Mouse (Mus musculus) kidney, embryonic 15.5 days (tissue): ENCODE measurements around the gene Per1. TPM values are rescaled to one million over a fixed set of nuclear protein-coding genes. Genes with fewer than 3 reads are reported as not detected.
A peak's percentile ranks its signal among the peaks of the same experiment; 100 is the strongest.

Experiments
- ATAC-seq: fragments of 200-750 bp; cut with Nextera tagmentation; replicated peaks from 2 replicates; pipeline ENCODE4 v1.8.0; 2017; ENCODE audit warnings: moderate TSS enrichment; ENCODE audit not compliant: low FRiP score
- H3K27ac ChIP-seq: fragments of 300-500 bp; sonication (generic); 2 replicates; pipeline ENCODE4 v1.5.1; 2015; ENCODE audit warnings: mild to moderate bottlenecking, inconsistent platforms
- H3K27me3 ChIP-seq: fragments of 300-500 bp; sonication (generic); 2 replicates; pipeline ENCODE4 v1.6.1; 2015; ENCODE audit warnings: inconsistent platforms
- H3K36me3 ChIP-seq: fragments of 300-500 bp; sonication (generic); 2 replicates; pipeline ENCODE4 v1.6.1; 2015; ENCODE audit warnings: inconsistent platforms
- H3K4me1 ChIP-seq: fragments of 300-500 bp; sonication (generic); 2 replicates; pipeline ENCODE4 v1.6.1; 2015; ENCODE audit warnings: inconsistent platforms
- H3K4me2 ChIP-seq: fragments of 300-500 bp; sonication (generic); 2 replicates; pipeline ENCODE4 v1.6.1; 2015; ENCODE audit warnings: moderate library complexity, mild to moderate bottlenecking, inconsistent platforms
- H3K4me3 ChIP-seq: fragments of 300-500 bp; sonication (generic); replicated peaks from 2 replicates; pipeline ENCODE4 v1.5.1; 2015; ENCODE audit warnings: mild to moderate bottlenecking, inconsistent platforms
- H3K9ac ChIP-seq: fragments of 300-500 bp; sonication (generic); 2 replicates; pipeline ENCODE4 v1.6.1; 2015; ENCODE audit warnings: mild to moderate bottlenecking, inconsistent platforms
- H3K9me3 ChIP-seq: fragments of 300-500 bp; sonication (generic); replicated peaks from 2 replicates; pipeline ENCODE4 v1.6.1; 2016; ENCODE audit warnings: inconsistent platforms
- WGBS: fragments of 180-500 bp; shearing (Covaris S2); methylation state at CpG from one replicate; pipeline ENCODE4 v1.1.7; 2015; ENCODE audit warnings: mixed read lengths; 5-methylcytosine and 5-hydroxymethylcytosine counted together
- polyA plus RNA-seq: library from polyadenylated mRNA; unstranded; fragments of >200 nt; fragmentation: Nextera tagmentation; extraction: Ambion mirVana; gene quantifications from 2 replicates; pipeline ENCODE4 v1.2.1, GENCODE M21; 2015

The Per1 gene
- 12.1 and 13.7 TPM in 2 replicates for polyA plus RNA-seq

DNA sequence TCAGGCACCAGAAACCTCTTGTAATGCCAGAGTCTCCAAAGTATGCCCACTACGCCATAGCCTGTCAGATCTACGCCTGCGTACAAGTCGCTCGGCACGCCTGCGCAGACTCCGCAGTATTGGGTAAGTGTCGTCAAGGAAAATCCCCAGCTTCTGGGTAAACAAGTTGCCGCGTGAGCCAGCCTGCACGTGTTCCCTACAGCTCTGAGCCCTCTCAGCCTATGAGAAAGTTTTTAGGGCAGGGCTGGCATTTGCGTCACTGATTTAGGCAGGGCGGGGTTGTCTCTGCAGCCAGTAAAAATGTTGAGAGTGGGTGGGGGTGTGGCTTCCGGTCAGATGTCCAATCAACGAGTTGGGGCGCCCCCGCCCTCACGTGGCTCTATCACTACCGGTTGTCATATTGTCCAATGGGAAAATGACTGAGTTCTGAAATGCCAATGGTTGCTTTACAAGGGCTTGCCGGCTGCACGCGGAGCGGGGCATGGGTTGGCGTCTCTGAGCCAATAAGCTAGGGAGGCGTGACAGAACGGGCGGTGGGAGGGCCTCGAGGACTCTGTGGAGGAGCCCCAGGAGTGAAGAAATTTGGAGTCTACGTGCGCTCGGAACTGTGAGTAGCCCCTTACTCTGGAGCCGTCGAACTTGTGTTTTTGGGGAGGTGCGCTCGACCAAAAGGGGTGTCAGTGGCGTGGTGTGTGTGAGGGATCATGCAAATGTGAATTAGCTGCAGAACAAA lies at the start of gene Per1:
Gene Per1 (plus strand): TSS at position 521 of the 733 bp plus-strand sequence.
- Histone ChIP-seq H3K4me3 (peak within 1 kb of the TSS; percentile 61), H3K4me2 (peak within 1 kb of the TSS; percentile 96), H3K27ac (peak within 1 kb of the TSS; percentile 95), H3K27me3 (no peaks in the 10 kb centered on the region), H3K9me3 (no peaks in the 10 kb centered on the region), H3K4me1 (peaks cover 79% of the 10 kb centered on the region), H3K9ac (peak within 1 kb of the TSS; percentile 62), H3K36me3 (peaks cover 29% of the 10 kb centered on the region)
- ATAC-seq: peak; percentile 92
- under 1% methylated on average over 37 of the region's 37 CpGs for WGBS

DNA sequence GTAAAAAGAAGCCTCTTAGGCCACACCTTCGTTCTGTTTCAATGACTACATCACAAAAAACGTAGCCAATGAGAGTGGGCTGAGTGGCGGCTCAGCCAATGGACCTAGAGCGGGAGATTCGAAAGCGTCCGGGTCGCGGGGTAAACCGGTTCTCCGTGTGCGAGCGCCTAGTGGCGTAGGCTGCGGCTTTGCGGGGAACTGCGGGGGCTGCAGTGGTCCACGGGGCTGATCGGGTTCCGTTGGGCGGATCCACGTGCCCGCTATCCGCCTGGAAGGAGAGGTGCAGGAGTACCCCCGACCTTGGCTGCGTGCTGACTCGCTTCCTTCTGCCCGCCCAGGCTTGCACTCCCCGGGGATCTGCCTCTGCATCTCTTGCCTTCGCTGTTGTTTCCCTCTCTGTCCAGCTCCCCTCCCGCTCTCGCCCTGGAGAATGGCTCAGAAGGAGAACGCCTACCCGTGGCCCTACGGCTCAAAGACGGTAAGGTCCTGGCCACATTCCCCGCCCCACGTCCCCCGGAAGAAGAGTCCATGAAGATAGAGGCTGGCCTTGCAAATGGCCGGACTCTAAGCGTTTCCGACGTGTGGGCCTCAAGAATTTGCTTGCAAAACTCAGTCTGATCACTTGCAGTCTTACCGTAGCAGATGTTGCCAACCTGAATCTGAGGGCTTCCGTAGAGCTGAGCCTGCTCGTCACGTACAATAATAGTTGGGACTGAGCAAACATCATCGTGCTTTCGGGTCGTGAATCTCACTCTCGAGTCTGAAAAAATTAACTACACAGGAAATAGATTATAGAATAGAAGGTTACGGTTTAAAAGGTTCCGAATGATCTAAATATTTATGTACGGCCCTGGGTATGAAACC lies 49.3 kb upstream of the Per1 start, which contains the start of gene Aurkb:
Gene Aurkb (plus strand): TSS at position 117 of the 864 bp plus-strand sequence.
- H3K4me1 ChIP-seq: peaks cover 31% of the 10 kb centered on the region
- H3K27ac ChIP-seq: peak within 1 kb of the TSS; percentile 95
- H3K9ac ChIP-seq: peak within 1 kb of the TSS; percentile 67
- H3K4me2 ChIP-seq: peak within 1 kb of the TSS; percentile 70
- peak within 1 kb of the TSS; percentile 74 for H3K4me3 ChIP-seq
- no peaks in the 10 kb centered on the region for H3K27me3 ChIP-seq
- H3K9me3 ChIP-seq: no peaks in the 10 kb centered on the region
- peak; percentile 84 for ATAC-seq
- under 1% methylated on average over 54 of the region's 54 CpGs for WGBS
- H3K36me3 ChIP-seq: peaks cover 31% of the 10 kb centered on the region

DNA sequence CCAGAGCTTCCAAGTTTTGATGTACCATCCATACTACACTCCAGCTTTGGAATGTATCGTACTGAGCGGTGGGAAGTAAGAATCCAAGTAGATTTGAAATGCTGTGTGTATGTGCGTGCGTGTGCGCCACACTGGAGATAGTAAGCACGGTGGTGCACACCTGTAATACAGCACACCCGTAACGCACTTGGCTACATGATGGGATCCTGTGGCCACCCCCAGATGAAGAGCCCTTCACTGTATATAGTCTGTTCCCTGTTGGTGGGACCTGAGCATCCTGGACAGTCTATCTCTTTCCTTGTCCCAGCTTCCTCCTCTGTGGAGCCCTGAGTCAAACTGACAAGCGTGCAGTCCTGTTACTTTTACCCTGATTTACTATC lies 48.6 kb upstream of the Per1 start:
- peak overlapping the region; percentile 74 for H3K4me3 ChIP-seq
- H3K27me3 ChIP-seq: no peaks in the 10 kb centered on the region
- ATAC-seq: no peak
- WGBS: 9% methylated on average over 9 of the region's 9 CpGs
- no peaks in the 10 kb centered on the region for H3K9me3 ChIP-seq
- peak overlapping the region; percentile 95 for H3K27ac ChIP-seq
- peaks cover 37% of the 10 kb centered on the region for H3K36me3 ChIP-seq
- peak overlapping the region; percentile 67 for H3K9ac ChIP-seq
- H3K4me1 ChIP-seq: peaks cover 31% of the 10 kb centered on the region
- peak overlapping the region; percentile 70 for H3K4me2 ChIP-seq

DNA sequence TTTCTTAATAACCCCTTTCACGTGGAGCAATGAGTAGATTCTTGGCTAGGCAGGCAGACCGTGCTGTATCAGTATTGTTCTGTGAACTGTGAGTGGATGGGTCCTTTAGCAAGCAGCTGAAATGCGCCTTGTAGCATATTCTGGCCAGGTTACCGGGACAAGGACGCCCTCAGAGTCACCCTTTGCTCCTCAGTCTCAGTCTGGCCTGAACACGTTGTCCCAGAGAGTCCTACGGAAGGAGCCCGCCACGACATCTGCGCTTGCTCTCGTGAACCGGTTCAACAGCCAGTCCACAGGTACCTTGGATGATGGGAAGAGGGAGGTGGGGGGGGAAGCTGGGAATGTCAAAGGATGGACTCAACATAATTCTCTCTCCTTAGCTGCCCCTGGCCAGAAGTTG lies 47.4 kb upstream of the Per1 start:
- ATAC-seq: no peak
- Histone ChIP-seq H3K36me3 (peaks cover 46% of the 10 kb centered on the region), H3K9me3 (no peaks in the 10 kb centered on the region), H3K27ac (no peak overlapping the region), H3K4me1 (peaks cover 31% of the 10 kb centered on the region), H3K27me3 (no peaks in the 10 kb centered on the region), H3K4me3 (peak overlapping the region; percentile 74), H3K9ac (no peak overlapping the region), H3K4me2 (peak overlapping the region; percentile 70)
- 87% methylated on average over 12 of the region's 12 CpGs for WGBS

DNA sequence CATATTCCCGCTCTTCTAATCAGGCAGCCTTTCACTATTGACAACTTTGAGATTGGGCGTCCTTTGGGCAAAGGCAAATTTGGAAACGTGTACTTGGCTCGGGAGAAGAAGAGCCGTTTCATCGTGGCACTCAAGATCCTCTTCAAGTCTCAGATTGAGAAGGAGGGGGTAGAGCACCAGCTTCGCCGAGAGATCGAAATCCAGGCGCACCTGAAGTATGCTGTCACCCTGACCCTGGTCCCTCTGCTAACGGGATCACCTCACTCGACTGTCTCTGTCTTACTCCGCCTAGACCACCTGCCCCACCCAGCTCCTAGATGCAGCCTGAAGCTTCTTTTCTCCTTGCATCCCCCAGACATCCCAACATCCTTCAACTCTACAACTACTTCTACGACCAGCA lies 46.9 kb upstream of the Per1 start:
- Histone ChIP-seq H3K4me3 (peak overlapping the region; percentile 74; the same call in 1 of the 2 replicates), H3K4me1 (peaks cover 31% of the 10 kb centered on the region), H3K27ac (no peak overlapping the region), H3K4me2 (no peak overlapping the region), H3K27me3 (no peaks in the 10 kb centered on the region), H3K9me3 (no peaks in the 10 kb centered on the region), H3K9ac (no peak overlapping the region), H3K36me3 (peaks cover 50% of the 10 kb centered on the region)
- 93% methylated on average over 14 of the region's 14 CpGs for WGBS
- no peak for ATAC-seq

DNA sequence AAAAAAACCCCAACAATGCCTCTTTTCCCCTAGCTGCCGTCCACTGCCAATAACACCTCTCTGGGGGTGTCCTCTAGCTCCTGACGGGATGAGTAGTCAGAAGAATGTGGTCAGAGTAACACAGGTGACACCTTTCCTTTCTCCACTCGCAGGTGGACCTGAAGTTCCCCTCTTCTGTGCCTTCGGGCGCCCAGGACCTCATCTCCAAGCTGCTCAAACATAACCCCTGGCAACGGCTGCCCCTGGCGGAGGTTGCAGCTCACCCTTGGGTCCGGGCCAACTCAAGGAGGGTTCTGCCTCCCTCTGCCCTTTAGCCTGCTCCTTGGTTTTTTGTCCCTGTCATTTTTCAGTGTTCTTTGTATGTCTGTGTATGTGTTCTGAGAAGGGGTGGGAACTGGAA lies 44.3 kb upstream of the Per1 start:
- Histone ChIP-seq H3K9me3 (no peaks in the 10 kb centered on the region), H3K27ac (no peak overlapping the region), H3K9ac (no peak overlapping the region), H3K4me2 (no peak overlapping the region), H3K4me3 (no peak overlapping the region), H3K4me1 (peaks cover 29% of the 10 kb centered on the region), H3K36me3 (peaks cover 63% of the 10 kb centered on the region), H3K27me3 (no peaks in the 10 kb centered on the region)
- no peak for ATAC-seq
- WGBS: 92% methylated on average over 8 of the region's 8 CpGs

DNA sequence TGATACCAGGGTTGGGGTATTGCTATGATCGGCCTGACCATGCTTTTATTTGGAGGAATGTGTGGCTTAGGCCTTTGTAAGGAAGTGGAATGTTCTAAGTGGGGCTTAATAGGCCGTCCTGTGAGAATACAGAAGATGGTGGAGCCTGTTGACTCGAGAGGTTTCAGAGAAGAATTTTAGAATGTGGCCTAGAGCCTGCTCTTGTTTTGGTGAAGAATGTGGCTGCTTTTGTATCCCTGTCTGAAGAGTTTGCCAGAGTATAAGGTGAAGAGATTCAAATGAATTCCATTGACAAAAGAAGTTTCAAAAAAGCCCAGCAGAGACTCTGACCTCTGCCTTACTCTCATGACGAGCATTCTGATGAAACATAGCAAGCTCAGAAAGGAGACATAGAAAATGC lies 43.2 kb upstream of the Per1 start:
- Histone ChIP-seq H3K9ac (no peak overlapping the region), H3K4me1 (peaks cover 24% of the 10 kb centered on the region), H3K4me3 (no peak overlapping the region), H3K4me2 (no peak overlapping the region), H3K27ac (no peak overlapping the region), H3K9me3 (no peaks in the 10 kb centered on the region), H3K36me3 (peaks cover 63% of the 10 kb centered on the region), H3K27me3 (no peaks in the 10 kb centered on the region)
- WGBS: 90% methylated on average over 4 of the region's 4 CpGs
- ATAC-seq: no peak

DNA sequence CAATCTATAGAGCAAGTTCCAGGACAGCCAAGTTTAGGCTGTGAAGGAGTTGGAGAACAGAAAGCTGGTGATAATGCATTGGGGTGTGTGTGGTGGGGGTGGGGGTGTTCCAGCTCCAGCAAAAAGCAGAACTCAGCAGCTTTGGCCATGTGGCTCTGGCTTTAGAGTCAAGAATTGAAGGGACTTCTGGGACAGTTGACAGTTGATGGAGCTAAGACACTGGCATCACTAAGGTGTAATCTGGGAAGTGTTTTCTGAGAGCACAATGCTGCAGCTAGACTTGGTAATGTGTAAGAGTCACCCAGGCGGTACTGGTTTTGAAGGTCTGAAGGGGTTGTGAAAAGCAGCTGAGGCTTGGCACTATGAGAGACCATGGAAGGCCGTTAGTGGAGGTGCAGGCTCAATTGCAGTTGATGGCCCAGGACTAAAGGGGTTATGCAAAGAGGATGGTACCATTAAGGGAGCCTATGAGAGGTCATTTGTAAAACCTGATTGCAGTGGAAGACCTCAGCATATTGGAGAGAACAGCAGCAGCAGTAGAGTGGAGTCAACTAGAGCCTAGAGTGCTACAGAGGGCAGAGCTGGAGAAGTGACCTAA lies 42.1 kb upstream of the Per1 start:
- H3K9me3 ChIP-seq: no peaks in the 10 kb centered on the region
- H3K36me3 ChIP-seq: peaks cover 60% of the 10 kb centered on the region
- H3K27me3 ChIP-seq: no peaks in the 10 kb centered on the region
- no peak overlapping the region for H3K27ac ChIP-seq
- no peak overlapping the region for H3K9ac ChIP-seq
- no peak overlapping the region for H3K4me2 ChIP-seq
- no peak for ATAC-seq
- WGBS: 64% methylated on average over 2 of the region's 2 CpGs
- H3K4me3 ChIP-seq: no peak overlapping the region
- H3K4me1 ChIP-seq: peaks cover 14% of the 10 kb centered on the region

DNA sequence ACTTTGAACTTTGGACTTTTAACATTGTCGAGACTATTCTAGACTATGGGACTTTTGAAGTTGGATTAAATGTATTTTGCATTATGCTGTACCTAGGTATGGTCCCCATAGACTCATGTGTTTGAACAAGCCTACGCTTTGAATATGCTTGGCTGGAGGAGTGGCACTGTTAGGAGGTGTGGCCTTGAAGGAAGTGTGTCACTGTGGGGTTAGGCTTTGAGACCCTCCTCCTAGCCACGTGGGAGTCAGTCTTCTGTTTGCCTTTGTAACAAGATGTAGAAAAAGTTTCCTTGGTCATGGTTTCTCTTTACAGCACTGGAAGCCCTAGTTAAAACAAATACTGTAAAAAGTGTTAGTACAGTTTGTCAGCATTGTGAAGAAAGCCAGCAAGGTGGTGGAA lies 41.2 kb upstream of the Per1 start:
- Histone ChIP-seq H3K4me3 (no peak overlapping the region), H3K9me3 (no peaks in the 10 kb centered on the region), H3K4me2 (no peak overlapping the region), H3K4me1 (peaks cover 17% of the 10 kb centered on the region), H3K36me3 (peaks cover 51% of the 10 kb centered on the region), H3K9ac (no peak overlapping the region), H3K27me3 (no peaks in the 10 kb centered on the region), H3K27ac (no peak overlapping the region)
- no peak for ATAC-seq
- WGBS: 70% methylated on average over 3 of the region's 3 CpGs

DNA sequence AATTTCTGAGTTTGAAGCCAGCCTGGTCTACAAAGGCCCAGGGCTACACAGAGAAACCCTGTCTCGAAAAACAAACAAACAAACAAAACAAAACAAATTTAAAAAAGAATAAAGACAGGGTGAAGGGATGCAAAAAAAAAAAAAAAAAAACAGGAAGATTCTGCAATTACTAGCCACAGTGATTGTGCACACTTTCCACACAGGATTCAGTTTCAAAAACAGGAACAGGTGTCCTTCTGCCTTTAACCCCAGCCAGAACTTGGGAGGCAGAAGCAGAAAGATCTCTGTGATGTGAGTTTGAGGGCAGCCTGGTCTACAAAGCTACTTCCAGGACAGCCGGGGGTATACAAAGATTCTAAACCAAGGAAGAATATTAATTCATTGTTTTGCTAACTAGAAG lies 36.8 kb upstream of the Per1 start:
- Histone ChIP-seq H3K9ac (peak overlapping the region; percentile 67), H3K4me2 (peak overlapping the region; percentile 91), H3K27ac (peak overlapping the region; percentile 91; the same call in 1 of the 2 replicates), H3K4me3 (peak overlapping the region; percentile 95), H3K27me3 (no peaks in the 10 kb centered on the region), H3K4me1 (peaks cover 32% of the 10 kb centered on the region), H3K9me3 (no peaks in the 10 kb centered on the region), H3K36me3 (peaks cover 12% of the 10 kb centered on the region)
- ATAC-seq: no peak
- WGBS: 80% methylated on average over 2 of the region's 2 CpGs

DNA sequence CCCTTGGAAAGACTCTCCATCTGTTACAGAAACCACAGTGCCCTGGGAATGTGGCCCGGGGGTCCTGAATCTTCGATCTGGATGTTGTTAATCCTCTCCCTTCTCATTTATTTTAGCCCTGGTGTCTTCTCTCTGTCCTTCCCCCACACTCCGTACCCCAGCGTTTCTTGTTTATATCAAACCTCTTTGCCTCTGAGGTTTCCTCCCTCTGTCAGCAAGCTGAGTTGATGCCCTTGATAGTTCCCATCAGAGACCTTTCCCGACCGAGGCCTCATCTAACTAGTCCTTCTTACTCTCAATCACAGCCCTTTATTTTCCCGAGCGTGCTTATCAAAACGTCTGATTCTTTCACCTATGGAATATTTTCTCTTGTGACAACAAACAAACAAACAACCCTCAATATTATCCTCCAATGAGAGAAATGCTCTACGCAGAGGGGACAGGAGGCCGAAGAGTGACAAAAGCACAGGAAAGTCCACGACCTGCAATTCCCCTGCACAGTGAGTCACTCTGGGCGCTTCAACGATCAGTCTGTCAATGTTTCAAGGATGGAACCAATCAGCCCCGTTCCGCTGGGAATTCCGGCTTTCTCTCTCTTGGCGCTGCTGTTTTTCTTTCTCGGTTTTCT lies 36.2 kb upstream of the Per1 start:
- Histone ChIP-seq H3K4me2 (peak overlapping the region; percentile 91), H3K4me1 (peaks cover 32% of the 10 kb centered on the region), H3K9ac (peak overlapping the region; percentile 67), H3K27ac (peak overlapping the region; percentile 91), H3K27me3 (no peaks in the 10 kb centered on the region), H3K9me3 (no peaks in the 10 kb centered on the region), H3K4me3 (peak overlapping the region; percentile 95), H3K36me3 (peaks cover 6% of the 10 kb centered on the region)
- under 1% methylated on average over 19 of the region's 19 CpGs for WGBS
- ATAC-seq: peak; percentile 1; the same call in 1 of the 2 replicates
